Mouse (Mus musculus): Measurements from ENCODE around the gene Selenon. TPM values are rescaled to one million over a fixed set of nuclear protein-coding genes. Genes with fewer than 3 reads are reported as not detected.
A peak's percentile ranks its signal among the peaks of the same experiment; 100 is the strongest.

Gene Selenon
- polyA plus RNA-seq, 2 experiments, result 48.5 to 68.5 TPM

DNA sequence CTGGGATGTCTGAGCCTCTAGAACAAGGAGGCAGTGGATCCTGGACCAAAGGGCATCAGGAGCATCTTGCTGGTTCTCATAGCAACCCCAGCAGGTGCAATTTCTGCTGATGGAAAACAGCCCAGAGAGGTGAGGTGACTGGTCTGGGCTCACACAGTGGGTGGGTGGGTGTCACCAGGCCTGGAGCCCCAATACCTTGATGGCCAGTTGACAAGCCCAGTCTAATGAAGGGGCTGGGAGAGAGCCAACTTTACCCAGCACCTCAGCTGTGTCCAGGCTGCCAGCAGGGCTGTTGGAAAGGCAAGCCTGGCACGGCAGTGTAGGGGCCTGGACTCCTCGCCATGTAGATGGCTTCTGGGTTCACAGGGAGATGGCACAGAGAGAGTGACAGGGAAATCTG lies 10.0 kb upstream of the Selenon start:
- Histone ChIP-seq H3K9me3 (ENCODE audit: control insufficient read depth, low read length) (no peaks in the 10 kb centered on the region), H3K27me3 (ENCODE audit: control insufficient read depth, insufficient read depth, low read length) (no peaks in the 10 kb centered on the region), H3K4me3 (replicated peaks; ENCODE audit: low read length) (no peak overlapping the region), H3K9ac (ENCODE audit: low read depth, low read length, severe bottlenecking) (no peak overlapping the region), H3K36me3 (ENCODE audit: control insufficient read depth, insufficient read depth, low read length) (no peaks in the 10 kb centered on the region), H3K4me2 (replicated peaks; ENCODE audit: low read depth, low read length, severe bottlenecking) (no peak overlapping the region), H3K4me1 (ENCODE audit: control insufficient read depth, insufficient read depth, low read length) (peaks cover 9% of the 10 kb centered on the region), H3K27ac (replicated peaks; ENCODE audit: low read depth, low read length) (no peak overlapping the region)
- no peak for ATAC-seq (ENCODE audit: low FRiP score, low read depth)
- no peak for TF ChIP-seq POLR2A (IDR thresholded peaks at IDR 0.05; ENCODE audit: borderline replicate concordance, extremely low read depth, insufficient read depth, insufficient read length)
- 86% methylated on average over 2 of the region's 2 CpGs for WGBS
- DNase-seq (ENCODE audit: low spot score), result no peak

- Histone ChIP-seq H3K4me1 (ENCODE audit: control insufficient read depth, insufficient read depth, low read length) (peaks cover 9% of the 10 kb centered on the region), H3K36me3 (ENCODE audit: control insufficient read depth, insufficient read depth, low read length) (no peaks in the 10 kb centered on the region), H3K27ac (replicated peaks; ENCODE audit: low read depth, low read length) (no peak overlapping the region), H3K9ac (ENCODE audit: low read depth, low read length, severe bottlenecking) (no peak overlapping the region), H3K4me2 (replicated peaks; ENCODE audit: low read depth, low read length, severe bottlenecking) (no peak overlapping the region), H3K9me3 (ENCODE audit: control insufficient read depth, low read length) (no peaks in the 10 kb centered on the region), H3K27me3 (ENCODE audit: control insufficient read depth, insufficient read depth, low read length) (no peaks in the 10 kb centered on the region), H3K4me3 (replicated peaks; ENCODE audit: low read length) (no peak overlapping the region)
- ATAC-seq (ENCODE audit: low FRiP score, low read depth) (no peak), DNase-seq (ENCODE audit: low spot score) (no peak)
- WGBS, result 77% methylated on average over 8 of the region's 8 CpGs
- TF ChIP-seq POLR2A (IDR thresholded peaks at IDR 0.05; ENCODE audit: borderline replicate concordance, extremely low read depth, insufficient read depth, insufficient read length), result no peak
These were observed 8.7 kb upstream of the Selenon start for GRCm38 (mm10) chr4:134560699-134561098.

DNA sequence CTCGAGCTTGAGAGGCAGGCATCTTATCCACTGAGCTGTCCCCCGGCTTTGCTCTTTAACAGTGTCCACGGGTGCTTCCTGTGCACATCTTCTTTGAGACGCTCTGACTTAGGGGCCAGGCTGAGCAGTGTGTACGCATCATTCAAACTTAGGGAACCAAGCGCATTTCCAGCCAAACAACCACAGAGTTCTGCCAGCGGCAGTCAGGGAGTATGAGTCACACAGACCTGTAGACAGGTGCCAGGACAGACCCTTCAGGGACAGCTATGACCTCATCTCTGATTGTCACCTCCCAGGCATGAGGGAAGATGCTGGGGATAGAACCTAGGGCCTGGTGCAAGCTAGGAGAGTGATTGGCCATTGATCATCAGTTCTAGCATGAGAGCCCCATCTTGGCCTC lies 7.2 kb upstream of the Selenon start:
- Histone ChIP-seq H3K27me3 (ENCODE audit: control insufficient read depth, insufficient read depth, low read length) (no peaks in the 10 kb centered on the region), H3K4me1 (ENCODE audit: control insufficient read depth, insufficient read depth, low read length) (peaks cover 9% of the 10 kb centered on the region), H3K27ac (replicated peaks; ENCODE audit: low read depth, low read length) (no peak overlapping the region), H3K9me3 (ENCODE audit: control insufficient read depth, low read length) (no peaks in the 10 kb centered on the region), H3K9ac (ENCODE audit: low read depth, low read length, severe bottlenecking) (no peak overlapping the region), H3K4me2 (replicated peaks; ENCODE audit: low read depth, low read length, severe bottlenecking) (no peak overlapping the region), H3K4me3 (replicated peaks; ENCODE audit: low read length) (no peak overlapping the region), H3K36me3 (ENCODE audit: control insufficient read depth, insufficient read depth, low read length) (no peaks in the 10 kb centered on the region)
- 77% methylated on average over 7 of the region's 7 CpGs for WGBS
- ATAC-seq (ENCODE audit: low FRiP score, low read depth) (no peak), DNase-seq (ENCODE audit: low spot score) (no peak)
- no peak for TF ChIP-seq POLR2A (IDR thresholded peaks at IDR 0.05; ENCODE audit: borderline replicate concordance, extremely low read depth, insufficient read depth, insufficient read length)

- no peak for TF ChIP-seq POLR2A (IDR thresholded peaks at IDR 0.05; ENCODE audit: borderline replicate concordance, extremely low read depth, insufficient read depth, insufficient read length)
- H3K4me1 ChIP-seq (ENCODE audit: control insufficient read depth, insufficient read depth, low read length), result peaks cover 9% of the 10 kb centered on the region
- 0 out of 2 replicates have a peak overlapping the region, but pooled peaks have one; percentile 40 for H3K27ac ChIP-seq (replicated peaks; ENCODE audit: low read depth, low read length)
- DNase-seq (ENCODE audit: low spot score) (no peak), ATAC-seq (ENCODE audit: low FRiP score, low read depth) (no peak)
- H3K36me3 ChIP-seq (ENCODE audit: control insufficient read depth, insufficient read depth, low read length), result no peaks in the 10 kb centered on the region
- no peaks in the 10 kb centered on the region for H3K27me3 ChIP-seq (ENCODE audit: control insufficient read depth, insufficient read depth, low read length)
- H3K4me2 ChIP-seq (replicated peaks; ENCODE audit: low read depth, low read length, severe bottlenecking), result no peak overlapping the region
- WGBS, result 26% methylated on average over 9 of the region's 9 CpGs
- H3K9me3 ChIP-seq (ENCODE audit: control insufficient read depth, low read length), result no peaks in the 10 kb centered on the region
- H3K4me3 ChIP-seq (replicated peaks; ENCODE audit: low read length), result no peak overlapping the region
- peak overlapping the region; percentile 34; the same call in 1 of the 2 replicates for H3K9ac ChIP-seq (ENCODE audit: low read depth, low read length, severe bottlenecking)
These were observed 6.7 kb upstream of the Selenon start for GRCm38 (mm10) chr4:134558570-134559113.

- H3K4me2 ChIP-seq (replicated peaks; ENCODE audit: low read depth, low read length, severe bottlenecking), result no peak overlapping the region
These were observed 5.8 kb upstream of the Selenon start for GRCm38 (mm10) chr4:134557626-134558249.

More at GRCm38 (mm10) chr4:134557626-134558249, 5.8 kb upstream of the Selenon start:
- WGBS, result 11% methylated on average over 15 of the region's 16 CpGs
- ATAC-seq (ENCODE audit: low FRiP score, low read depth), result peak; percentile 43; the same call in 1 of the 2 replicates
- TF ChIP-seq POLR2A (IDR thresholded peaks at IDR 0.05; ENCODE audit: borderline replicate concordance, extremely low read depth, insufficient read depth, insufficient read length), result no peak
- peak; percentile 42 for DNase-seq (ENCODE audit: low spot score)
- Histone ChIP-seq H3K27ac (replicated peaks; ENCODE audit: low read depth, low read length) (0 out of 2 replicates have a peak overlapping the region, but pooled peaks have one; percentile 40), H3K36me3 (ENCODE audit: control insufficient read depth, insufficient read depth, low read length) (no peaks in the 10 kb centered on the region), H3K4me1 (ENCODE audit: control insufficient read depth, insufficient read depth, low read length) (peaks cover 9% of the 10 kb centered on the region), H3K9ac (ENCODE audit: low read depth, low read length, severe bottlenecking) (no peak overlapping the region), H3K4me3 (replicated peaks; ENCODE audit: low read length) (no peak overlapping the region), H3K9me3 (ENCODE audit: control insufficient read depth, low read length) (no peaks in the 10 kb centered on the region), H3K27me3 (ENCODE audit: control insufficient read depth, insufficient read depth, low read length) (no peaks in the 10 kb centered on the region)

Data from limb, embryonic 14.5 days (tissue).